ENCODE assay signal across 16 mouse cellular contexts in genomic region chr5:35627307-35627840, GRCm38 (mm10). TPM values are rescaled to one million over a fixed set of nuclear protein-coding genes. Genes with fewer than 3 reads are reported as not detected.
DNase-seq lines count a peak whose midpoint lies in the region; ATAC-seq and TF ChIP-seq lines count a peak whose summit lies in the region.
"Had no signal": no experiment of that assay in that cellular context is flagged by ENCODE, and none has a peak within 500 bp of the region (broad histone marks: within the 10 kb centered on the region; RNA-seq: fewer than 3 reads in every experiment).

No protein-coding gene starts in this region.

- H3K27me3 ChIP-seq in forebrain, postnatal 0 days (ENCODE audit: insufficient read depth, low read length), result no peaks in the 10 kb centered on the region
- H3K27me3 ChIP-seq in forebrain, embryonic 14.5 days (replicated peaks; ENCODE audit: control insufficient read depth, insufficient read depth, low read length), result no peaks in the 10 kb centered on the region
- H3K27me3 ChIP-seq in spleen, adult 2 months (ENCODE audit: control insufficient read depth, insufficient read depth, low read length), result no peaks in the 10 kb centered on the region
- H3K27me3 ChIP-seq: forebrain, embryonic 13.5 days; liver, embryonic 13.5 days; midbrain, embryonic 13.5 days had no signal

- H3K4me2 ChIP-seq in forebrain, postnatal 0 days (ENCODE audit: low read depth), result no peak overlapping the region
- H3K4me2 ChIP-seq in forebrain, embryonic 14.5 days (ENCODE audit: low read length), result no peak overlapping the region
- H3K4me2 ChIP-seq: forebrain, embryonic 13.5 days; liver, embryonic 13.5 days; midbrain, embryonic 13.5 days had no signal

- H3K36me3 ChIP-seq in forebrain, postnatal 0 days (ENCODE audit: insufficient read depth), result no peaks in the 10 kb centered on the region
- no peaks in the 10 kb centered on the region for H3K36me3 ChIP-seq in forebrain, embryonic 14.5 days (ENCODE audit: control insufficient read depth, insufficient read depth, low read length)
- H3K36me3 ChIP-seq in spleen, adult 2 months (ENCODE audit: control insufficient read depth, insufficient read depth, low read length), result no peaks in the 10 kb centered on the region
- H3K36me3 ChIP-seq: heart, embryonic 10.5 days; liver, embryonic 13.5 days; midbrain, embryonic 13.5 days had no signal

- H3K4me3 ChIP-seq in forebrain, postnatal 0 days (ENCODE audit: low read depth, low read length), result no peak overlapping the region
- H3K4me3 ChIP-seq in forebrain, embryonic 14.5 days (ENCODE audit: low read depth, low read length), result no peak overlapping the region
- no peak overlapping the region for H3K4me3 ChIP-seq in layer of hippocampus, adult 2 months
- H3K4me3 ChIP-seq in spleen, adult 2 months (ENCODE audit: extremely low read depth, insufficient read depth, insufficient read length), result no peak overlapping the region
- H3K4me3 ChIP-seq: forebrain, embryonic 13.5 days; heart, embryonic 10.5 days; liver, embryonic 13.5 days; midbrain, embryonic 13.5 days had no signal

- peak; percentile 37; the same call in 1 of the 2 replicates for TF ChIP-seq CTCF in forebrain, postnatal 0 days (IDR thresholded peaks at IDR 0.05; ENCODE audit: low read depth)
- peak; percentile 60 for TF ChIP-seq CTCF in layer of hippocampus, adult 2 months (conservative IDR thresholded peaks at IDR 0.05)
- TF ChIP-seq CTCF in spleen, adult 2 months (IDR thresholded peaks at IDR 0.05; ENCODE audit: extremely low read depth, insufficient read depth, insufficient read length, insufficient replicate concordance), result peak; percentile 14; the same call in 1 of the 2 replicates

- 66% methylated on average over 7 of the region's 7 CpGs for WGBS in forebrain, postnatal 0 days
- WGBS in forebrain, embryonic 14.5 days, result 61% methylated on average over 7 of the region's 7 CpGs
- WGBS in spleen, adult 2 months, result 75% methylated on average over 7 of the region's 7 CpGs

- ATAC-seq in forebrain, postnatal 0 days, result no peak
- ATAC-seq in forebrain, embryonic 14.5 days, result no peak
- ATAC-seq: forebrain, embryonic 13.5 days; inflammation-experienced regulatory T-cells, adult 6 months; midbrain, embryonic 13.5 days had no signal

- H3K27ac ChIP-seq in forebrain, postnatal 0 days (ENCODE audit: low read depth, low read length), result no peak overlapping the region
- H3K27ac ChIP-seq in forebrain, embryonic 14.5 days (ENCODE audit: low read depth, low read length), result no peak overlapping the region
- no peak overlapping the region for H3K27ac ChIP-seq in layer of hippocampus, adult 2 months
- H3K27ac ChIP-seq in spleen, adult 2 months (ENCODE audit: insufficient read depth, low read length), result no peak overlapping the region
- H3K27ac ChIP-seq: forebrain, embryonic 13.5 days; heart, embryonic 10.5 days; liver, embryonic 13.5 days; midbrain, embryonic 13.5 days had no signal

- H3K4me1 ChIP-seq in forebrain, postnatal 0 days (ENCODE audit: insufficient read depth), result no peaks in the 10 kb centered on the region
- no peaks in the 10 kb centered on the region; the same call in 1 of the 2 replicates for H3K4me1 ChIP-seq in forebrain, embryonic 14.5 days (ENCODE audit: control insufficient read depth, insufficient read depth, low read length)
- H3K4me1 ChIP-seq in spleen, adult 2 months (ENCODE audit: control insufficient read depth, insufficient read depth, insufficient read length), result no peaks in the 10 kb centered on the region
- H3K4me1 ChIP-seq: liver, embryonic 13.5 days; midbrain, embryonic 13.5 days had no signal

- H3K9ac ChIP-seq in forebrain, postnatal 0 days, result no peak overlapping the region
- H3K9ac ChIP-seq in forebrain, embryonic 14.5 days (ENCODE audit: low read length), result no peak overlapping the region
- H3K9ac ChIP-seq: forebrain, embryonic 13.5 days; liver, embryonic 13.5 days; midbrain, embryonic 13.5 days had no signal

- no peak for DNase-seq in forebrain, postnatal 0 days
- no peak for DNase-seq in forebrain, embryonic 14.5 days (ENCODE audit: low spot score)
- no peak for DNase-seq in layer of hippocampus, adult 2 months (ENCODE audit: low spot score in 2 of 2)
- no peak for DNase-seq in layer of hippocampus, adult 9-10 months (ENCODE audit: low spot score)
- DNase-seq in spleen, adult 2 months (ENCODE audit: low read depth in 1 of 2, low spot score in 2 of 2), result no peak
- DNase-seq in spleen, postnatal 36 days (ENCODE audit: low spot score in 2 of 2), result no peak
- DNase-seq in testis, postnatal 10 days (ENCODE audit: low spot score), result peak; percentile 48
- no peak for DNase-seq in gastrocnemius, postnatal 25 days
- DNase-seq: cerebellum, adult 2 months; kidney, postnatal 14 days; liver, embryonic 13.5 days had no signal

- no peaks in the 10 kb centered on the region for H3K9me3 ChIP-seq in forebrain, postnatal 0 days (ENCODE audit: low read length)
- no peaks in the 10 kb centered on the region for H3K9me3 ChIP-seq in forebrain, embryonic 14.5 days (replicated peaks; ENCODE audit: control insufficient read depth, low read length)
- H3K9me3 ChIP-seq: forebrain, embryonic 13.5 days; heart, embryonic 10.5 days; liver, embryonic 13.5 days; midbrain, embryonic 13.5 days had no signal

- TF ChIP-seq POLR2A in spleen, adult 2 months (IDR thresholded peaks at IDR 0.05; ENCODE audit: low read depth, low read length), result no peak

RNA-seq across cellular contexts. Expression of gene Acox3, which starts 44.5 kb away (rescaled TPM):
- total RNA-seq in forebrain, postnatal 0 days (2014; rRNA removed), result 18.3 and 32.1 TPM in 2 replicates
- polyA plus RNA-seq in forebrain, postnatal 0 days (2015; fragmentation: Nextera tagmentation; extraction: Ambion mirVana), result 12.5 and 13.4 TPM in 2 replicates
- 14.5 and 15.2 TPM in 2 replicates for polyA plus RNA-seq in forebrain, embryonic 14.5 days (2014; fragmentation: Nextera tagmentation; extraction: Ambion mirVana)
- total RNA-seq in layer of hippocampus, adult 2 months (2021), result 10 to 100 TPM; 24.6 to 34.6 TPM
- 63.0 and 68.8 TPM in 2 replicates for polyA plus RNA-seq in spleen, adult 2 months (2012; rRNA removed)
- total RNA-seq in gastrocnemius, postnatal 25 days (2021), result 10 to 100 TPM; 16.4 to 18.9 TPM

RNA-seq across cellular contexts. Expression of gene Htra3, which starts 52.2 kb away (rescaled TPM):
- 11.1 and 13.2 TPM in 2 replicates for total RNA-seq in forebrain, postnatal 0 days (2014; rRNA removed)
- 16.4 and 16.9 TPM in 2 replicates for polyA plus RNA-seq in forebrain, postnatal 0 days (2015; fragmentation: Nextera tagmentation; extraction: Ambion mirVana)
- 7.8 and 10.0 TPM in 2 replicates for polyA plus RNA-seq in forebrain, embryonic 14.5 days (2014; fragmentation: Nextera tagmentation; extraction: Ambion mirVana)
- total RNA-seq in layer of hippocampus, adult 2 months (2021), result 1 to 10 TPM; 5.5 to 5.6 TPM
- polyA plus RNA-seq in spleen, adult 2 months (2012; rRNA removed), result 20.6 and 22.7 TPM in 2 replicates
- 10 to 100 TPM; 37.4 to 46.7 TPM for total RNA-seq in gastrocnemius, postnatal 25 days (2021)
- total RNA-seq: hematopoietic stem cell, adult 5-6 weeks had no signal
- polyA plus RNA-seq: inflammation-experienced regulatory T-cells, adult 6 months had no signal

RNA-seq across cellular contexts. Expression of gene Trmt44, which starts 52.5 kb away (rescaled TPM):
- total RNA-seq in forebrain, postnatal 0 days (2014; rRNA removed), result 10.6 and 12.3 TPM in 2 replicates
- 2.7 and 3.5 TPM in 2 replicates for polyA plus RNA-seq in forebrain, postnatal 0 days (2015; fragmentation: Nextera tagmentation; extraction: Ambion mirVana)
- 6.1 and 8.3 TPM in 2 replicates for polyA plus RNA-seq in forebrain, embryonic 14.5 days (2014; fragmentation: Nextera tagmentation; extraction: Ambion mirVana)
- total RNA-seq in layer of hippocampus, adult 2 months (2021), result 1 to 10 TPM; 8.4 to 8.5 TPM
- polyA plus RNA-seq in spleen, adult 2 months (2012; rRNA removed), result 4.8 and 5.2 TPM in 2 replicates
- total RNA-seq in gastrocnemius, postnatal 25 days (2021), result 1 to 10 TPM; 1.5 to 1.6 TPM
